Mouse (Mus musculus) limb, embryonic 13.5 days (tissue): ENCODE results near the gene Zfp184. TPM values are rescaled to one million over a fixed set of nuclear protein-coding genes. Genes with fewer than 3 reads are reported as not detected.

Experiments
- ATAC-seq: fragments of 200-750 bp; cut with Nextera tagmentation; 2 replicates; pipeline ENCODE4 v1.8.0; 2017; ENCODE audit warnings: low read depth, moderate number of reproducible peaks, moderate TSS enrichment; ENCODE audit not compliant: low FRiP score
- H3K27ac ChIP-seq: fragments of 300-500 bp; sonication (generic); 2 replicates; pipeline ENCODE4 v1.5.1; 2015; ENCODE audit warnings: inconsistent platforms, mild to moderate bottlenecking, moderate library complexity
- H3K27me3 ChIP-seq: fragments of 300-500 bp; sonication (generic); 2 replicates; pipeline ENCODE4 v1.6.1; 2015; ENCODE audit warnings: mild to moderate bottlenecking, inconsistent platforms
- H3K36me3 ChIP-seq: fragments of 300-500 bp; sonication (generic); 2 replicates; pipeline ENCODE4 v1.6.1; 2015; ENCODE audit warnings: inconsistent platforms, mild to moderate bottlenecking, moderate library complexity
- H3K4me1 ChIP-seq: fragments of 300-500 bp; sonication (generic); 2 replicates; pipeline ENCODE4 v1.6.1; 2015; ENCODE audit warnings: inconsistent platforms
- H3K4me2 ChIP-seq: fragments of 300-500 bp; sonication (generic); replicated peaks from 2 replicates; pipeline ENCODE4 v1.6.1; 2015; ENCODE audit warnings: inconsistent platforms, mild to moderate bottlenecking, moderate library complexity
- H3K4me3 ChIP-seq: fragments of 300-500 bp; sonication (generic); 2 replicates; pipeline ENCODE4 v1.5.1; 2015; ENCODE audit warnings: moderate library complexity, mild to moderate bottlenecking, inconsistent platforms
- H3K9ac ChIP-seq: fragments of 300-500 bp; sonication (generic); 2 replicates; pipeline ENCODE4 v1.6.1; 2015; ENCODE audit warnings: mild to moderate bottlenecking, inconsistent platforms
- H3K9me3 ChIP-seq: fragments of 300-500 bp; sonication (generic); 2 replicates; pipeline ENCODE4 v1.6.1; 2016; ENCODE audit warnings: inconsistent platforms
- WGBS: fragments of 180-500 bp; shearing (Covaris S2); methylation state at CpG from one replicate; pipeline ENCODE4 v1.1.7; 2015; 5-methylcytosine and 5-hydroxymethylcytosine counted together
- polyA plus RNA-seq: library from polyadenylated mRNA; unstranded; fragments of >200 nt; fragmentation: Nextera tagmentation; extraction: Ambion mirVana; gene quantifications from 2 replicates; pipeline ENCODE4 v1.2.1, GENCODE M21; 2015

Gene Zfp184
- polyA plus RNA-seq, 1 experiment from 2014 or later: 20.2 TPM

GRCm38 (mm10) chr13:21995331-21995914 lies 50.5 kb downstream of the Zfp184 start:
- no peak overlapping the region for H3K9ac ChIP-seq
- H3K27ac ChIP-seq: no peak overlapping the region
- peak overlapping the region; percentile 57 for H3K4me2 ChIP-seq
- H3K4me3 ChIP-seq: peak overlapping the region; percentile 35
- no peaks in the 10 kb centered on the region for H3K36me3 ChIP-seq
- H3K27me3 ChIP-seq: peaks cover 74% of the 10 kb centered on the region
- H3K9me3 ChIP-seq: peaks cover 2% of the 10 kb centered on the region; the same call in 1 of the 2 replicates
- no peak; the same call in 1 of the 2 replicates for ATAC-seq
- under 1% methylated on average over 20 of the region's 21 CpGs for WGBS
- peaks cover 8% of the 10 kb centered on the region for H3K4me1 ChIP-seq

GRCm38 (mm10) chr13:21996101-21996839 lies 51.4 kb downstream of the Zfp184 start:
- WGBS: 2% methylated on average over 12 of the region's 12 CpGs
- H3K27ac ChIP-seq: no peak overlapping the region
- peak overlapping the region; percentile 35 for H3K4me3 ChIP-seq
- peaks cover 82% of the 10 kb centered on the region for H3K27me3 ChIP-seq
- no peaks in the 10 kb centered on the region for H3K9me3 ChIP-seq
- H3K9ac ChIP-seq: no peak overlapping the region
- peak overlapping the region; percentile 57 for H3K4me2 ChIP-seq
- no peak for ATAC-seq
- no peaks in the 10 kb centered on the region for H3K36me3 ChIP-seq
- peaks cover 8% of the 10 kb centered on the region for H3K4me1 ChIP-seq

- ATAC-seq: no peak
- Histone ChIP-seq H3K27me3 (peaks cover 84% of the 10 kb centered on the region), H3K4me2 (peak overlapping the region; percentile 52), H3K9me3 (no peaks in the 10 kb centered on the region), H3K4me3 (peak overlapping the region; percentile 24), H3K36me3 (no peaks in the 10 kb centered on the region), H3K4me1 (peaks cover 8% of the 10 kb centered on the region), H3K27ac (no peak overlapping the region), H3K9ac (no peak overlapping the region)
- WGBS: 1% methylated on average over 13 of the region's 13 CpGs
Measured at GRCm38 (mm10) chr13:21996840-21997185, 51.9 kb downstream of the Zfp184 start.

- Histone ChIP-seq H3K4me1 (peaks cover 8% of the 10 kb centered on the region), H3K9me3 (no peaks in the 10 kb centered on the region), H3K36me3 (no peaks in the 10 kb centered on the region), H3K27ac (no peak overlapping the region), H3K4me3 (peak overlapping the region; percentile 24), H3K9ac (no peak overlapping the region), H3K4me2 (peak overlapping the region; percentile 52), H3K27me3 (peaks cover 89% of the 10 kb centered on the region)
- 1% methylated on average over 21 of the region's 21 CpGs for WGBS
- no peak for ATAC-seq
Measured at GRCm38 (mm10) chr13:21997201-21997820, 52.4 kb downstream of the Zfp184 start.

DNA sequence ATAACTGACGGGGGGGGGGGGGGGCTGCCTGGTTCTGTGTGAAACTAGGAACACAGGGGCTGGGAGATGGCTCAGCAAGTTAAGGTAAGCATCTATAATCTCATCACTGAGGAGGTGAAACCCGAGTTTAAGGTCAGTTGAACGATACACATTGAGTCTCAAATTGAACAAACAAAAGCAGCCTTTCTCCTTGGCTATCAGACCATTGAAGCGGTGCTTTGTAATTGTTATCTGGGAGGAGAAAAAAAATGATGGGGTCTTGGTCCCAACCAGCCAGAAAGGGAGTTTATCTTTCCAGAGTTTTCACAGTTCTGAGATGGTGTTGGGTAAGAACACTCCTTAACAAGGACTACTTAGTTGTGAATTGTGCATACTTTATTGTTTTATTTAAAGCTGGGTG lies 52.9 kb downstream of the Zfp184 start:
- 9% methylated on average over 4 of the region's 4 CpGs for WGBS
- Histone ChIP-seq H3K36me3 (no peaks in the 10 kb centered on the region), H3K9me3 (no peaks in the 10 kb centered on the region), H3K9ac (no peak overlapping the region), H3K4me3 (no peak overlapping the region), H3K27ac (no peak overlapping the region), H3K4me1 (peaks cover 8% of the 10 kb centered on the region), H3K4me2 (no peak overlapping the region), H3K27me3 (peaks cover 91% of the 10 kb centered on the region)
- no peak for ATAC-seq

DNA sequence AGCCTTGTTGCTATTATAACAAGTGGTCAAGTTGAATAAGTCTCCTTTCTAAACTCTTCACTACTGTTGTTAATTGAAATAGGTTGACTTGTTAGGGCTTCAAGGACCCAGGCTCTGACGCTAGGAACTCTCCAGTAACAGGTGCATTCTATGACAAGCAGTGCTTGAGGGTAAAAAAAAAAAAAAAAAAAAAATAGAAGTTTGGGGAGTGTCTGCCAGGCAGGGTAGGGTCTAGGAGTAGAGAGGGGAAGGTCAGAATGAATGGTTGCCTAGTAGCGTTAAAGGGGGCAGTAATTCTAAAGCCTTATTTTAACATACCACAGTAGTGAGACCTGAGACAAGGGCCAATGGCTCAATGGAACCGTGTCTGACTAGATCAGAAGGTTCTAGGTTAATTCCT lies 53.5 kb downstream of the Zfp184 start:
- Histone ChIP-seq H3K9ac (no peak overlapping the region), H3K27me3 (peaks cover 94% of the 10 kb centered on the region), H3K27ac (no peak overlapping the region), H3K36me3 (no peaks in the 10 kb centered on the region), H3K4me1 (peaks cover 8% of the 10 kb centered on the region), H3K4me3 (no peak overlapping the region), H3K4me2 (no peak overlapping the region), H3K9me3 (no peaks in the 10 kb centered on the region)
- no peak for ATAC-seq
- WGBS: 17% methylated on average over 3 of the region's 3 CpGs

DNA sequence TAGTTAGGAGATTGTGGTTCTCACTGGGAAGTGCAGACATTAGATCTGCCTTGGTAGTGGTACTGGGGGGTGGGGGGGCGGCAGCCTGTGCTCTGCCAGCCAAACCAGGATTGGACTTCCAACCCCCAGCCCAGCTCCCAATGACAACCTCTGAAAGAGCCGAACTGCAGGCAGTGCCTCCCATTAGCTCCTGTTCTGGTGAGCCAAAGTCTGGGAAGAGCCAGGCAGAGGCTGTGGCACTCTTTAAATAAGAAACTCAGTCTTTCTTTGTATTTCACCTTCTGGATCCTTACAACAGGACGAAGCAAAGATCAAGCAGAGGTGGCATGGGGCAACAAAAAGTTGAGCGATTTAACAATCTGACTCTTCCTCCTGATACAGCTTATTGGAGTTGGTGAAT lies 54.3 kb downstream of the Zfp184 start:
- no peak overlapping the region for H3K4me3 ChIP-seq
- no peak overlapping the region for H3K27ac ChIP-seq
- 35% methylated on average over 4 of the region's 4 CpGs for WGBS
- H3K27me3 ChIP-seq: peaks cover 97% of the 10 kb centered on the region
- peaks cover 8% of the 10 kb centered on the region for H3K4me1 ChIP-seq
- ATAC-seq: no peak
- no peaks in the 10 kb centered on the region for H3K9me3 ChIP-seq
- H3K4me2 ChIP-seq: no peak overlapping the region
- H3K9ac ChIP-seq: no peak overlapping the region
- no peaks in the 10 kb centered on the region for H3K36me3 ChIP-seq

GRCm38 (mm10) chr13:22001346-22001745 lies 56.5 kb downstream of the Zfp184 start:
- 53% methylated on average over 2 of the region's 2 CpGs for WGBS
- H3K36me3 ChIP-seq: no peaks in the 10 kb centered on the region

GRCm38 (mm10) chr13:22001823-22002222 lies 56.9 kb downstream of the Zfp184 start:
- Histone ChIP-seq H3K27ac (no peak overlapping the region), H3K4me3 (no peak overlapping the region), H3K36me3 (no peaks in the 10 kb centered on the region), H3K27me3 (peaks cover 100% of the 10 kb centered on the region), H3K9me3 (no peaks in the 10 kb centered on the region), H3K9ac (no peak overlapping the region), H3K4me1 (peaks cover 10% of the 10 kb centered on the region), H3K4me2 (no peak overlapping the region)
- no peak for ATAC-seq
- 19% methylated on average over 5 of the region's 5 CpGs for WGBS

More at GRCm38 (mm10) chr13:22001346-22001745, 56.5 kb downstream of the Zfp184 start:
- H3K4me2 ChIP-seq: no peak overlapping the region
- no peak overlapping the region for H3K4me3 ChIP-seq
- no peak overlapping the region for H3K27ac ChIP-seq
- H3K4me1 ChIP-seq: peaks cover 7% of the 10 kb centered on the region
- no peaks in the 10 kb centered on the region for H3K9me3 ChIP-seq
- no peak for ATAC-seq
- no peak overlapping the region for H3K9ac ChIP-seq
- peaks cover 100% of the 10 kb centered on the region for H3K27me3 ChIP-seq

- Histone ChIP-seq H3K4me1 (peaks cover 11% of the 10 kb centered on the region), H3K27ac (no peak overlapping the region), H3K36me3 (no peaks in the 10 kb centered on the region), H3K4me3 (peak overlapping the region; percentile 54), H3K27me3 (peaks cover 100% of the 10 kb centered on the region), H3K9ac (peak overlapping the region; percentile 62), H3K9me3 (no peaks in the 10 kb centered on the region), H3K4me2 (peak overlapping the region; percentile 95)
- ATAC-seq: peak; percentile 84
- WGBS: under 1% methylated on average over 45 of the region's 45 CpGs
Measured at GRCm38 (mm10) chr13:22005605-22006333, 60.9 kb downstream of the Zfp184 start.

GRCm38 (mm10) chr13:22006334-22007120 lies 61.6 kb downstream of the Zfp184 start:
- Histone ChIP-seq H3K36me3 (no peaks in the 10 kb centered on the region), H3K4me1 (peaks cover 11% of the 10 kb centered on the region), H3K9ac (peak overlapping the region; percentile 62), H3K9me3 (no peaks in the 10 kb centered on the region), H3K4me2 (peak overlapping the region; percentile 95), H3K27me3 (peaks cover 98% of the 10 kb centered on the region), H3K27ac (no peak overlapping the region), H3K4me3 (peak overlapping the region; percentile 54)
- ATAC-seq: peak; percentile 88
- WGBS: under 1% methylated on average over 38 of the region's 38 CpGs
